Mouse (Mus musculus) intestine, postnatal 0 days (tissue): ENCODE results near the gene Itih5. TPM values are rescaled to one million over a fixed set of nuclear protein-coding genes. Genes with fewer than 3 reads are reported as not detected.

Experiments
- ATAC-seq: fragments of 200-750 bp; cut with Nextera tagmentation; 2 replicates; pipeline ENCODE4 v1.8.0; 2017; ENCODE audit warnings: mild to moderate bottlenecking, moderate TSS enrichment, moderate library complexity
- H3K27ac ChIP-seq: fragments of 300-500 bp; sonication (generic); 2 replicates; pipeline ENCODE4 v1.5.1; 2014; ENCODE audit warnings: mild to moderate bottlenecking, low read depth, low read length, moderate library complexity
- H3K27me3 ChIP-seq: fragments of 300-500 bp; sonication (generic); replicated peaks from 2 replicates; pipeline ENCODE4 v1.6.1; 2014; ENCODE audit warnings: low read length, mixed read lengths; ENCODE audit not compliant: control insufficient read depth, insufficient read depth
- H3K36me3 ChIP-seq: fragments of 300-500 bp; sonication (generic); 2 replicates; pipeline ENCODE4 v1.6.1; 2014; ENCODE audit warnings: mild to moderate bottlenecking, moderate library complexity; ENCODE audit not compliant: control insufficient read depth, insufficient read depth
- H3K4me1 ChIP-seq: fragments of 300-500 bp; sonication (generic); replicated peaks from 2 replicates; pipeline ENCODE4 v1.6.1; 2014; ENCODE audit warnings: antibody characterized with exemption, low read length, mixed read lengths; ENCODE audit not compliant: control insufficient read depth, insufficient read depth
- H3K4me2 ChIP-seq: fragments of 300-500 bp; sonication (generic); replicated peaks from 2 replicates; pipeline ENCODE4 v1.6.1; 2014; ENCODE audit warnings: low read depth, mild to moderate bottlenecking, moderate library complexity
- H3K4me3 ChIP-seq: fragments of 300-500 bp; sonication (generic); 2 replicates; pipeline ENCODE4 v1.5.1; 2014; ENCODE audit warnings: low read depth, low read length
- H3K9ac ChIP-seq: fragments of 300-500 bp; sonication (generic); 2 replicates; pipeline ENCODE4 v1.6.1; 2014; ENCODE audit warnings: mild to moderate bottlenecking, low read depth, low read length
- H3K9me3 ChIP-seq: fragments of 300-500 bp; sonication (generic); 2 replicates; pipeline ENCODE4 v1.6.1; 2016; ENCODE audit warnings: mixed run types; ENCODE audit not compliant: control insufficient read depth
- CTCF ChIP-seq: sonication (generic); IDR thresholded peaks from 2 replicates; pipeline ENCODE4 v1.5.1; 2016; ENCODE audit warnings: low read depth, mild to moderate bottlenecking, control low read depth, antibody characterized with exemption, moderate library complexity
- WGBS: fragments of 180-500 bp; shearing (Covaris S2); extraction: QIAGEN DNeasy Blood & Tissue Kit; methylation state at CpG from one replicate; pipeline ENCODE4 v1.1.7; 2014; 5-methylcytosine and 5-hydroxymethylcytosine counted together
- polyA plus RNA-seq: library from polyadenylated mRNA; unstranded; fragments of >200 nt; fragmentation: Nextera tagmentation; extraction: Ambion mirVana; gene quantifications from 2 replicates; pipeline ENCODE4 v1.2.1, GENCODE M21; 2015

The Itih5 gene
- polyA plus RNA-seq, 1 experiment from 2014 or later = 14.2 TPM

GRCm38 (mm10) chr2:10288881-10289280 lies 135.5 kb downstream of the Itih5 start:
- Histone ChIP-seq H3K27ac (no peak overlapping the region), H3K9ac (no peak overlapping the region), H3K9me3 (no peaks in the 10 kb centered on the region), H3K4me2 (no peak overlapping the region), H3K4me3 (no peak overlapping the region), H3K27me3 (no peaks in the 10 kb centered on the region), H3K4me1 (no peaks in the 10 kb centered on the region), H3K36me3 (no peaks in the 10 kb centered on the region)
- no peak for TF ChIP-seq CTCF
- no peak for ATAC-seq
- WGBS = 0% methylated on average over 1 of the region's 1 CpGs

GRCm38 (mm10) chr2:10290115-10290514 lies 136.7 kb downstream of the Itih5 start:
- no peak for ATAC-seq
- Histone ChIP-seq H3K27ac (no peak overlapping the region), H3K9me3 (no peaks in the 10 kb centered on the region), H3K36me3 (no peaks in the 10 kb centered on the region), H3K4me3 (no peak overlapping the region), H3K4me2 (no peak overlapping the region), H3K4me1 (no peaks in the 10 kb centered on the region), H3K9ac (no peak overlapping the region), H3K27me3 (no peaks in the 10 kb centered on the region)
- WGBS = 81% methylated on average over 7 of the region's 7 CpGs
- TF ChIP-seq CTCF = no peak

- WGBS = 44% methylated on average over 10 of the region's 10 CpGs
- Histone ChIP-seq H3K27me3 (no peaks in the 10 kb centered on the region), H3K27ac (no peak overlapping the region)
Observed at GRCm38 (mm10) chr2:10293556-10294206, 140.3 kb downstream of the Itih5 start.

GRCm38 (mm10) chr2:10295908-10296307 lies 142.5 kb downstream of the Itih5 start:
- no peak for ATAC-seq

More at GRCm38 (mm10) chr2:10293556-10294206, 140.3 kb downstream of the Itih5 start:
- Histone ChIP-seq H3K36me3 (no peaks in the 10 kb centered on the region), H3K4me2 (no peak overlapping the region), H3K4me3 (no peak overlapping the region), H3K9ac (no peak overlapping the region), H3K4me1 (no peaks in the 10 kb centered on the region), H3K9me3 (no peaks in the 10 kb centered on the region)
- no peak for ATAC-seq
- TF ChIP-seq CTCF = peak; percentile 34

GRCm38 (mm10) chr2:10300244-10300643 lies 146.9 kb downstream of the Itih5 start:
- Histone ChIP-seq H3K9ac (no peak overlapping the region), H3K36me3 (no peaks in the 10 kb centered on the region), H3K27me3 (no peaks in the 10 kb centered on the region), H3K4me1 (no peaks in the 10 kb centered on the region), H3K4me3 (no peak overlapping the region), H3K4me2 (no peak overlapping the region), H3K27ac (no peak overlapping the region), H3K9me3 (no peaks in the 10 kb centered on the region)
- 59% methylated on average over 7 of the region's 7 CpGs for WGBS
- no peak for ATAC-seq
- peak; percentile 39 for TF ChIP-seq CTCF

More at GRCm38 (mm10) chr2:10295908-10296307, 142.5 kb downstream of the Itih5 start:
- Histone ChIP-seq H3K4me1 (no peaks in the 10 kb centered on the region), H3K36me3 (no peaks in the 10 kb centered on the region), H3K27ac (no peak overlapping the region), H3K9me3 (no peaks in the 10 kb centered on the region), H3K9ac (no peak overlapping the region), H3K27me3 (no peaks in the 10 kb centered on the region), H3K4me3 (no peak overlapping the region), H3K4me2 (no peak overlapping the region)
- 10% methylated on average over 11 of the region's 11 CpGs for whole genome bisulfite sequencing
- no peak for TF ChIP-seq CTCF

GRCm38 (mm10) chr2:10300771-10301170 lies 147.4 kb downstream of the Itih5 start:
- 41% methylated on average over 10 of the region's 10 CpGs for WGBS
- H3K27me3 ChIP-seq = no peaks in the 10 kb centered on the region
- H3K9ac ChIP-seq = no peak overlapping the region
- peak overlapping the region; percentile 32; the same call in 1 of the 2 replicates for H3K4me2 ChIP-seq
- peak; percentile 53 for ATAC-seq
- H3K27ac ChIP-seq = no peak overlapping the region
- no peaks in the 10 kb centered on the region for H3K4me1 ChIP-seq
- TF ChIP-seq CTCF = no peak
- no peaks in the 10 kb centered on the region for H3K36me3 ChIP-seq
- H3K4me3 ChIP-seq = no peak overlapping the region
- no peaks in the 10 kb centered on the region for H3K9me3 ChIP-seq

GRCm38 (mm10) chr2:10301391-10301790 lies 148.0 kb downstream of the Itih5 start:
- 44% methylated on average over 3 of the region's 3 CpGs for WGBS
- ATAC-seq = no peak
- no peak overlapping the region for H3K27ac ChIP-seq
- H3K4me2 ChIP-seq = no peak overlapping the region
- no peaks in the 10 kb centered on the region for H3K36me3 ChIP-seq
- H3K9me3 ChIP-seq = no peaks in the 10 kb centered on the region
- TF ChIP-seq CTCF = no peak
- H3K27me3 ChIP-seq = no peaks in the 10 kb centered on the region
- H3K4me3 ChIP-seq = no peak overlapping the region
- H3K4me1 ChIP-seq = no peaks in the 10 kb centered on the region
- no peak overlapping the region for H3K9ac ChIP-seq
